Mouse (Mus musculus) kidney, embryonic 16.5 days (tissue): ENCODE data around the gene Exph5. TPM values are rescaled to one million over a fixed set of nuclear protein-coding genes. Genes with fewer than 3 reads are reported as not detected.

Source experiments
- ATAC-seq: fragments of 200-750 bp; cut with Nextera tagmentation; 2 replicates; pipeline ENCODE4 v1.8.0; 2017; ENCODE audit warnings: moderate TSS enrichment; ENCODE audit not compliant: low FRiP score, low TSS enrichment
- H3K27ac ChIP-seq: fragments of 300-500 bp; sonication (generic); 2 replicates; pipeline ENCODE4 v1.5.1; 2014; ENCODE audit warnings: low read length
- H3K27me3 ChIP-seq: fragments of 300-500 bp; sonication (generic); 2 replicates; pipeline ENCODE4 v1.6.1; 2014; ENCODE audit warnings: low read length, control low read depth, mixed read lengths; ENCODE audit not compliant: insufficient read depth
- H3K36me3 ChIP-seq: fragments of 300-500 bp; sonication (generic); 2 replicates; pipeline ENCODE4 v1.6.1; 2014; ENCODE audit warnings: low read length, control low read depth, mixed read lengths; ENCODE audit not compliant: insufficient read depth
- H3K4me1 ChIP-seq: fragments of 300-500 bp; sonication (generic); 2 replicates; pipeline ENCODE4 v1.6.1; 2014; ENCODE audit warnings: low read length, control low read depth, mixed read lengths; ENCODE audit not compliant: insufficient read depth
- H3K4me2 ChIP-seq: fragments of 300-500 bp; sonication (generic); replicated peaks from 2 replicates; pipeline ENCODE4 v1.6.1; 2014; ENCODE audit warnings: low read depth, low read length
- H3K4me3 ChIP-seq: fragments of 300-500 bp; sonication (generic); 2 replicates; pipeline ENCODE4 v1.5.1; 2014; ENCODE audit warnings: mild to moderate bottlenecking, low read length
- H3K9ac ChIP-seq: fragments of 300-500 bp; sonication (generic); replicated peaks from 2 replicates; pipeline ENCODE4 v1.6.1; 2014; ENCODE audit warnings: low read length
- H3K9me3 ChIP-seq: fragments of 300-500 bp; sonication (generic); 2 replicates; pipeline ENCODE4 v1.6.1; 2016; ENCODE audit warnings: low read length, control low read depth
- WGBS: fragments of 180-500 bp; shearing (Covaris S2); extraction: QIAGEN DNeasy Blood & Tissue Kit; methylation state at CpG from one replicate; pipeline ENCODE4 v1.1.7; 2014; 5-methylcytosine and 5-hydroxymethylcytosine counted together
- polyA plus RNA-seq: library from polyadenylated mRNA; unstranded; fragments of >200 nt; fragmentation: Nextera tagmentation; extraction: Ambion mirVana; gene quantifications from 2 replicates; pipeline ENCODE4 v1.2.1, GENCODE M21; 2015

The Exph5 gene
- polyA plus RNA-seq, 1 experiment from 2014 or later = 2.2 TPM

GRCm38 (mm10) chr9:53333436-53333835 lies 32.0 kb downstream of the Exph5 start:
- no peak overlapping the region for H3K27ac ChIP-seq
- 75% methylated on average over 4 of the region's 4 CpGs for WGBS
- H3K4me1 ChIP-seq = peaks cover 2% of the 10 kb centered on the region; the same call in 1 of the 2 replicates
- no peak for ATAC-seq
- H3K9me3 ChIP-seq = peaks cover 7% of the 10 kb centered on the region; the same call in 1 of the 2 replicates
- no peaks in the 10 kb centered on the region for H3K27me3 ChIP-seq
- no peak overlapping the region for H3K4me2 ChIP-seq
- H3K4me3 ChIP-seq = no peak overlapping the region
- H3K9ac ChIP-seq = no peak overlapping the region
- H3K36me3 ChIP-seq = no peaks in the 10 kb centered on the region

- no peak for ATAC-seq
- H3K27ac ChIP-seq = no peak overlapping the region
- 74% methylated on average over 3 of the region's 3 CpGs for WGBS
- H3K36me3 ChIP-seq = no peaks in the 10 kb centered on the region
- no peak overlapping the region for H3K4me3 ChIP-seq
- H3K9me3 ChIP-seq = peaks cover 7% of the 10 kb centered on the region; the same call in 1 of the 2 replicates
- no peak overlapping the region for H3K9ac ChIP-seq
- no peak overlapping the region for H3K4me2 ChIP-seq
- no peaks in the 10 kb centered on the region for H3K4me1 ChIP-seq
- H3K27me3 ChIP-seq = no peaks in the 10 kb centered on the region
Observed at GRCm38 (mm10) chr9:53335131-53335530, 33.7 kb downstream of the Exph5 start.

DNA sequence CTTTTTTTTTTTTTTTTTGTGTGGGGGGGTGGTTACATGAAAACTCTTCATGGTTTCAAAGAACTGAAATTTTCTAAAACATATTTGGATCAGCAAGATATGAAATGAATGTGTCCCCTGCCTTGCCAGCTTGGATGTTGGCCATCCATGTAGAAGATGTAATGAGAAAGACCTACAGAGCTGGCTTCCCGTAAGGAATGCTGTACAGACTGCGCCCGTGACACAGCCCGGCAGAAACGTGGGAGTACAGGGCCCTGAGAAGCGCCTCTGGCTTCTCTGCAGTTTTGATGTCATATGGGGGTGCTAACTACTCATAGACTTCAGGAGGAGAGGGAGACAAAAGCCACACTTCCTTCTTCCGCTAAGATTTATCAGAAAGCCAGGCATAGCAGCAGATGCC lies 38.1 kb downstream of the Exph5 start:
- Histone ChIP-seq H3K27ac (no peak overlapping the region), H3K4me3 (no peak overlapping the region), H3K9me3 (no peaks in the 10 kb centered on the region), H3K4me1 (peaks cover 5% of the 10 kb centered on the region; the same call in 1 of the 2 replicates), H3K27me3 (no peaks in the 10 kb centered on the region; the same call in 1 of the 2 replicates), H3K9ac (no peak overlapping the region), H3K36me3 (no peaks in the 10 kb centered on the region), H3K4me2 (no peak overlapping the region)
- 40% methylated on average over 7 of the region's 7 CpGs for WGBS
- ATAC-seq = no peak

- Histone ChIP-seq H3K9ac (peak overlapping the region; percentile 62; the same call in 1 of the 2 replicates), H3K4me3 (peak overlapping the region; percentile 47), H3K27ac (no peak overlapping the region), H3K4me2 (peak overlapping the region; percentile 72), H3K9me3 (no peaks in the 10 kb centered on the region), H3K4me1 (peaks cover 5% of the 10 kb centered on the region; the same call in 1 of the 2 replicates), H3K36me3 (no peaks in the 10 kb centered on the region), H3K27me3 (no peaks in the 10 kb centered on the region; the same call in 1 of the 2 replicates)
- WGBS = 18% methylated on average over 17 of the region's 17 CpGs
- no peak for ATAC-seq
Observed at GRCm38 (mm10) chr9:53340328-53340916, 39.0 kb downstream of the Exph5 start.

DNA sequence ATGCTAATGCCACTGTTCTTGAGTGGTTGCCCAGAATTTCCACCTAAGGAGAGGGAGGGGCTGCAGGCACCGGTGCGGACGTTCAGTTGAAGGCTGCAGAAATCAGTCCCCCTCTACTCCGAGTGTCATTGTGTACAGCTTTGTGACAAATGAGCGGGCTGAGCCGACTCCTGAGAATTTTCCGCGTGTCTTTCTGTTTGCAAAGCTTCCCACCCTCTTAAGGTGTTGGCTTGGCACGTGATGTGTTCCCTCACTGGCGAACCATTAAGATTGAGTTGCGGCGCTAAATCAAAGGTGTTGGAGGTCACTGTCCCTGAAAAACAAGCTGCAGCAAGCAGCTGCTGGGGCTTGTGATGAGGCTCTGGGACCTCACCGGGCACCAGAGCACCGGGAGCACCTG lies 39.5 kb downstream of the Exph5 start:
- H3K4me2 ChIP-seq = peak overlapping the region; percentile 72
- H3K27ac ChIP-seq = no peak overlapping the region
- no peaks in the 10 kb centered on the region; the same call in 1 of the 2 replicates for H3K27me3 ChIP-seq
- peak overlapping the region; percentile 47 for H3K4me3 ChIP-seq
- no peaks in the 10 kb centered on the region for H3K9me3 ChIP-seq
- ATAC-seq = peak; percentile 57; the same call in 1 of the 2 replicates
- H3K4me1 ChIP-seq = peaks cover 5% of the 10 kb centered on the region; the same call in 1 of the 2 replicates
- no peaks in the 10 kb centered on the region for H3K36me3 ChIP-seq
- H3K9ac ChIP-seq = peak overlapping the region; percentile 62
- WGBS = under 1% methylated on average over 14 of the region's 14 CpGs

- WGBS = 88% methylated on average over 3 of the region's 3 CpGs
- Histone ChIP-seq H3K27ac (no peak overlapping the region), H3K9me3 (no peaks in the 10 kb centered on the region)
Observed at GRCm38 (mm10) chr9:53341981-53342380, 40.5 kb downstream of the Exph5 start.

DNA sequence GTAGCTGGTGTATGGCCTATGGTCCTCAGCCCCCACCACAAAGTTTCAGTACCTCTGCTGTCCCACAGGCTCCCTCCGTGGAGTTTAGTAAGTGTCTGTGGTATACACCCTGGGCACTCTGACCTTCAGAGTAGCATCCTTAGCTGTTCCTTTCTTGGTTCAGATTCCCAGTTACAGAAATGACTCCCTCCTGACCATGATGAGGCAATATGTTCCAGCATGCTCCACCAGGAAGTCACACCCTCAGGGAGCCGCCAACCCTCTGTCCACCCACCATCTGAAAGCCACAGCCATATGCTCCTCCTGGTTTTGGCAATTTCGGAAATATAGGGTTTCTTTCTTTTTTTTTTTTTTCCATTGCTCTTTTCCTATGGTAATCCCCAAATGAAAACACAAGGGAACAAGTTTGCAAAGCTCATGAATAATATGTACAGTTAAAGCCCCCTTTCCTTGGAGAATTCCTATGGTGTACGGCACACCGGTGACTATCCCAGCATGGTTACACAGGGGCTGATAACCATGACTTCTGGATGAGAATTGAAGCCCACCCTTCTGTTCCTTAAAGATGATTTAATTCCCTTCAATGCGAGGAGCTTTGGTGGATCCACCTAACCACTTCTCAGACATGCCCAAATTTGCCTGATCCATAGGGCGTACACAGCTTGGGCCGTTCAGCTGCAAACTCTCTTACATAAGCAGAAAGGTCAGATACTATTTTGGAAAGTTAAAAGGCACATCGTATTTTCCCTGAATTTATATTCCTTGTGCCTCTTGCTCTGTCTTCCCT lies 43.4 kb downstream of the Exph5 start:
- no peak overlapping the region for H3K9ac ChIP-seq
- no peaks in the 10 kb centered on the region; the same call in 1 of the 2 replicates for H3K27me3 ChIP-seq
- H3K4me1 ChIP-seq = peaks cover 5% of the 10 kb centered on the region; the same call in 1 of the 2 replicates
- H3K27ac ChIP-seq = no peak overlapping the region
- H3K9me3 ChIP-seq = no peaks in the 10 kb centered on the region
- H3K4me2 ChIP-seq = no peak overlapping the region
- H3K36me3 ChIP-seq = no peaks in the 10 kb centered on the region
- ATAC-seq = no peak
- WGBS = 75% methylated on average over 9 of the region's 9 CpGs
- no peak overlapping the region for H3K4me3 ChIP-seq

More at GRCm38 (mm10) chr9:53341981-53342380, 40.5 kb downstream of the Exph5 start:
- Histone ChIP-seq H3K9ac (no peak overlapping the region), H3K4me1 (peaks cover 5% of the 10 kb centered on the region; the same call in 1 of the 2 replicates), H3K36me3 (no peaks in the 10 kb centered on the region), H3K27me3 (no peaks in the 10 kb centered on the region; the same call in 1 of the 2 replicates), H3K4me3 (peak overlapping the region; percentile 47; the same call in 1 of the 2 replicates), H3K4me2 (peak overlapping the region; percentile 72)
- ATAC-seq = no peak

- Histone ChIP-seq H3K4me3 (no peak overlapping the region), H3K36me3 (no peaks in the 10 kb centered on the region), H3K4me2 (no peak overlapping the region), H3K4me1 (no peaks in the 10 kb centered on the region), H3K9me3 (peaks cover 3% of the 10 kb centered on the region; the same call in 1 of the 2 replicates), H3K9ac (no peak overlapping the region), H3K27ac (no peak overlapping the region), H3K27me3 (no peaks in the 10 kb centered on the region; the same call in 1 of the 2 replicates)
- 36% methylated on average over 3 of the region's 3 CpGs for WGBS
- ATAC-seq = no peak
Observed at GRCm38 (mm10) chr9:53345728-53346127, 44.3 kb downstream of the Exph5 start.

- H3K27ac ChIP-seq = no peak overlapping the region
- no peaks in the 10 kb centered on the region for H3K4me1 ChIP-seq
- WGBS = 42% methylated on average over 6 of the region's 6 CpGs
- no peaks in the 10 kb centered on the region for H3K36me3 ChIP-seq
- H3K9ac ChIP-seq = no peak overlapping the region
- peaks cover 3% of the 10 kb centered on the region; the same call in 1 of the 2 replicates for H3K9me3 ChIP-seq
- no peak for ATAC-seq
- no peaks in the 10 kb centered on the region; the same call in 1 of the 2 replicates for H3K27me3 ChIP-seq
- no peak overlapping the region for H3K4me3 ChIP-seq
- H3K4me2 ChIP-seq = no peak overlapping the region
Observed at GRCm38 (mm10) chr9:53346402-53346801, 44.9 kb downstream of the Exph5 start.
